Mouse (Mus musculus): ENCODE measurements around the gene Hey2. TPM values are rescaled to one million over a fixed set of nuclear protein-coding genes. Genes with fewer than 3 reads are reported as not detected.
A peak's percentile ranks its signal among the peaks of the same experiment; 100 is the strongest.

Hey2 gene
- polyA plus RNA-seq, 1 experiment: not detected

- H3K4me1 ChIP-seq: peaks cover 16% of the 10 kb centered on the region
- TF ChIP-seq GATA1 (IDR thresholded peaks at IDR 0.05; ENCODE audit: borderline replicate concordance, low read length) (no peak), FLI1 (IDR thresholded peaks at IDR 0.05; ENCODE audit: low read length) (no peak)
- H3K27me3 ChIP-seq (replicated peaks): peaks cover 53% of the 10 kb centered on the region
- H3K9me3 ChIP-seq: no peaks in the 10 kb centered on the region; the same call in 1 of the 2 replicates
- no peak overlapping the region for H3K4me3 ChIP-seq (replicated peaks)
- H3K36me3 ChIP-seq (replicated peaks; ENCODE audit: low read length): no peaks in the 10 kb centered on the region
These were observed 4.4 kb downstream of the Hey2 start for GRCm38 (mm10) chr10:30838188-30838587.

- H3K36me3 ChIP-seq (replicated peaks; ENCODE audit: low read length): no peaks in the 10 kb centered on the region
- H3K4me3 ChIP-seq (replicated peaks): no peak overlapping the region
- TF ChIP-seq GATA1 (IDR thresholded peaks at IDR 0.05; ENCODE audit: borderline replicate concordance, low read length) (no peak), FLI1 (IDR thresholded peaks at IDR 0.05; ENCODE audit: low read length) (no peak)
- H3K4me1 ChIP-seq: no peaks in the 10 kb centered on the region
- peaks cover 4% of the 10 kb centered on the region; the same call in 1 of the 2 replicates for H3K9me3 ChIP-seq
- H3K27me3 ChIP-seq (replicated peaks): peaks cover 3% of the 10 kb centered on the region
These were observed 17.6 kb downstream of the Hey2 start for GRCm38 (mm10) chr10:30825049-30825448.

GRCm38 (mm10) chr10:30810967-30811293 is 31.7 kb downstream of the Hey2 start:
- no peaks in the 10 kb centered on the region for H3K36me3 ChIP-seq (replicated peaks; ENCODE audit: low read length)
- peaks cover 6% of the 10 kb centered on the region for H3K9me3 ChIP-seq
- no peak for TF ChIP-seq GATA1 (IDR thresholded peaks at IDR 0.05; ENCODE audit: borderline replicate concordance, low read length)
- TF ChIP-seq FLI1 (IDR thresholded peaks at IDR 0.05; ENCODE audit: low read length): no peak
- H3K4me3 ChIP-seq (replicated peaks): peak overlapping the region; percentile 90
- no peaks in the 10 kb centered on the region for H3K27me3 ChIP-seq (replicated peaks)
- H3K4me1 ChIP-seq: peaks cover 16% of the 10 kb centered on the region

GRCm38 (mm10) chr10:30810247-30810966 is 32.2 kb downstream of the Hey2 start:
- Histone ChIP-seq H3K4me3 (replicated peaks) (peak overlapping the region; percentile 90), H3K27me3 (replicated peaks) (no peaks in the 10 kb centered on the region), H3K9me3 (peaks cover 6% of the 10 kb centered on the region), H3K4me1 (peaks cover 16% of the 10 kb centered on the region), H3K36me3 (replicated peaks; ENCODE audit: low read length) (no peaks in the 10 kb centered on the region)
- TF ChIP-seq FLI1 (IDR thresholded peaks at IDR 0.05; ENCODE audit: low read length) (no peak), GATA1 (IDR thresholded peaks at IDR 0.05; ENCODE audit: borderline replicate concordance, low read length) (no peak)

- peaks cover 27% of the 10 kb centered on the region for H3K4me1 ChIP-seq
- no peaks in the 10 kb centered on the region for H3K9me3 ChIP-seq
- no peaks in the 10 kb centered on the region for H3K27me3 ChIP-seq (replicated peaks)
- peak overlapping the region; percentile 96 for H3K4me3 ChIP-seq (replicated peaks)
- no peaks in the 10 kb centered on the region for H3K36me3 ChIP-seq (replicated peaks; ENCODE audit: low read length)
- TF ChIP-seq GATA1 (IDR thresholded peaks at IDR 0.05; ENCODE audit: borderline replicate concordance, low read length): no peak
- no peak for TF ChIP-seq FLI1 (IDR thresholded peaks at IDR 0.05; ENCODE audit: low read length)
These were observed 38.9 kb downstream of the Hey2 start for GRCm38 (mm10) chr10:30803587-30804253.

GRCm38 (mm10) chr10:30802681-30803586 is 39.7 kb downstream of the Hey2 start, which contains the start of gene Ncoa7:
Gene Ncoa7 (minus strand): TSS chr10:30803326.
- Histone ChIP-seq H3K27me3 (replicated peaks) (no peaks in the 10 kb centered on the region), H3K36me3 (replicated peaks; ENCODE audit: low read length) (no peaks in the 10 kb centered on the region), H3K4me1 (peaks cover 21% of the 10 kb centered on the region), H3K4me3 (replicated peaks) (peak within 1 kb of the TSS; percentile 96), H3K9me3 (no peaks in the 10 kb centered on the region)
- no peak for TF ChIP-seq FLI1 (IDR thresholded peaks at IDR 0.05; ENCODE audit: low read length)
- TF ChIP-seq GATA1 (IDR thresholded peaks at IDR 0.05; ENCODE audit: borderline replicate concordance, low read length): no peak

GRCm38 (mm10) chr10:30802033-30802432 is 40.6 kb downstream of the Hey2 start:
- no peaks in the 10 kb centered on the region for H3K27me3 ChIP-seq (replicated peaks)
- H3K4me1 ChIP-seq: peaks cover 21% of the 10 kb centered on the region
- peak overlapping the region; percentile 96 for H3K4me3 ChIP-seq (replicated peaks)
- H3K9me3 ChIP-seq: 0 out of 2 replicates have a peak, but pooled peaks cover under 1% of the 10 kb centered on the region
- H3K36me3 ChIP-seq (replicated peaks; ENCODE audit: low read length): peaks cover under 1% of the 10 kb centered on the region
- TF ChIP-seq GATA1 (IDR thresholded peaks at IDR 0.05; ENCODE audit: borderline replicate concordance, low read length): no peak
- TF ChIP-seq FLI1 (IDR thresholded peaks at IDR 0.05; ENCODE audit: low read length): no peak

- no peaks in the 10 kb centered on the region for H3K27me3 ChIP-seq (replicated peaks)
- no peak overlapping the region for H3K4me3 ChIP-seq (replicated peaks)
- H3K4me1 ChIP-seq: peaks cover 25% of the 10 kb centered on the region
- TF ChIP-seq GATA1 (IDR thresholded peaks at IDR 0.05; ENCODE audit: borderline replicate concordance, low read length): no peak
- no peak for TF ChIP-seq FLI1 (IDR thresholded peaks at IDR 0.05; ENCODE audit: low read length)
- H3K36me3 ChIP-seq (replicated peaks; ENCODE audit: low read length): peaks cover 22% of the 10 kb centered on the region
- H3K9me3 ChIP-seq: peaks cover 17% of the 10 kb centered on the region
These were observed 42.7 kb downstream of the Hey2 start for GRCm38 (mm10) chr10:30799713-30800450.
